ENCODE assay signal across 16 mouse cellular contexts in the genomic region with DNA sequence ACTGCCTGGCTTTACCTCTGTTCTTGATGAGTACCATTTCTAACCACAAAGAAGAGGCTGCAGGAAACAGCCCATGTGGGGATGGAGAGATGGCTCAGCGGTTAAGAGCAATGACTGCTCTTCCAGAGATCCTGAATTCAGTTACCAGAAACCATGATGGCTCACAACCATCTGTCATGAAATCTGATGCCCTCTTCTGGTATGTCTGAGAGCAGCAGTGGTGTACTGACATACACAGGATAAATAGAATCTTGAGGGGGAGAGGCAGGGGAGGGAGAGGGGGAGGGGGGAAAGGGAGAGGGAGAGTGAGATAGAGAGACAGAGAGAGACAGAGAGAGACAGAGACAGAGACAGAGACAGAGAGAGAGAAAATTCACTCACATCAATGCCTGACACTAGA.
DNase-seq lines count a peak whose midpoint lies in the region; ATAC-seq and TF ChIP-seq lines count a peak whose summit lies in the region.
"Had no signal": no experiment of that assay in that cellular context is flagged by ENCODE, and none has a peak within 500 bp of the region (broad histone marks: within the 10 kb centered on the region; RNA-seq: fewer than 3 reads in every experiment).

No protein-coding gene starts in this region.

- no peaks in the 10 kb centered on the region for H3K27me3 ChIP-seq in hindbrain, postnatal 0 days (ENCODE audit: insufficient read depth, low read length)
- H3K27me3 ChIP-seq in hindbrain, embryonic 13.5 days: no peaks in the 10 kb centered on the region
- no peaks in the 10 kb centered on the region; the same call in 1 of the 2 replicates for H3K27me3 ChIP-seq in midbrain, embryonic 14.5 days (ENCODE audit: control insufficient read depth, insufficient read depth, low read length)
- H3K27me3 ChIP-seq in midbrain, embryonic 10.5 days (ENCODE audit: low read depth, poor library complexity, severe bottlenecking): no peaks in the 10 kb centered on the region
- no peaks in the 10 kb centered on the region for H3K27me3 ChIP-seq in stomach, postnatal 0 days (ENCODE audit: control insufficient read depth, insufficient read depth, low read length)
- H3K27me3 ChIP-seq: intestine, embryonic 15.5 days; megakaryocyte, embryonic 14.5 days; Patski; stomach, embryonic 15.5 days had no signal

- no peak for ATAC-seq in hindbrain, postnatal 0 days
- ATAC-seq in hindbrain, embryonic 13.5 days (ENCODE audit: low FRiP score): no peak
- ATAC-seq in midbrain, embryonic 14.5 days (ENCODE audit: low FRiP score, low TSS enrichment): no peak
- ATAC-seq in stomach, postnatal 0 days (ENCODE audit: low FRiP score, low TSS enrichment): no peak
- ATAC-seq: forebrain, embryonic 14.5 days; intestine, embryonic 15.5 days; Patski had no signal

- TF ChIP-seq EP300 in stomach, postnatal 0 days (optimal IDR thresholded peaks at IDR 0.05): no peak

- H3K27ac ChIP-seq in hindbrain, postnatal 0 days: no peak overlapping the region
- no peak overlapping the region for H3K27ac ChIP-seq in hindbrain, embryonic 13.5 days
- no peak overlapping the region for H3K27ac ChIP-seq in midbrain, embryonic 14.5 days (replicated peaks; ENCODE audit: low read depth, low read length)
- H3K27ac ChIP-seq in midbrain, embryonic 10.5 days (replicated peaks): no peak overlapping the region
- no peak overlapping the region for H3K27ac ChIP-seq in stomach, postnatal 0 days (replicated peaks)
- H3K27ac ChIP-seq: embryonic facial prominence, embryonic 10.5 days; intestine, embryonic 15.5 days; stomach, embryonic 15.5 days had no signal

- no peak overlapping the region for H3K4me3 ChIP-seq in hindbrain, postnatal 0 days (ENCODE audit: low read length)
- no peak overlapping the region for H3K4me3 ChIP-seq in hindbrain, embryonic 13.5 days
- H3K4me3 ChIP-seq in midbrain, embryonic 14.5 days (replicated peaks; ENCODE audit: low read depth, low read length): no peak overlapping the region
- no peak overlapping the region for H3K4me3 ChIP-seq in midbrain, embryonic 10.5 days
- H3K4me3 ChIP-seq in stomach, postnatal 0 days (ENCODE audit: low read depth, low read length): no peak overlapping the region
- H3K4me3 ChIP-seq: embryonic facial prominence, embryonic 10.5 days; intestine, embryonic 15.5 days; megakaryocyte, embryonic 14.5 days; stomach, embryonic 15.5 days had no signal

- H3K9me3 ChIP-seq in hindbrain, postnatal 0 days (ENCODE audit: low read length): no peaks in the 10 kb centered on the region
- H3K9me3 ChIP-seq in hindbrain, embryonic 13.5 days: no peaks in the 10 kb centered on the region
- no peaks in the 10 kb centered on the region for H3K9me3 ChIP-seq in midbrain, embryonic 14.5 days (ENCODE audit: control insufficient read depth, low read length)
- no peaks in the 10 kb centered on the region for H3K9me3 ChIP-seq in midbrain, embryonic 10.5 days (replicated peaks)
- H3K9me3 ChIP-seq in stomach, postnatal 0 days (ENCODE audit: control insufficient read depth, low read length): no peaks in the 10 kb centered on the region
- H3K9me3 ChIP-seq: embryonic facial prominence, embryonic 10.5 days; intestine, embryonic 15.5 days; megakaryocyte, embryonic 14.5 days; stomach, embryonic 15.5 days had no signal

- H3K4me1 ChIP-seq in hindbrain, postnatal 0 days (ENCODE audit: insufficient read depth, low read length): no peaks in the 10 kb centered on the region
- peaks cover 9% of the 10 kb centered on the region for H3K4me1 ChIP-seq in hindbrain, embryonic 13.5 days (replicated peaks)
- no peaks in the 10 kb centered on the region for H3K4me1 ChIP-seq in midbrain, embryonic 14.5 days (ENCODE audit: control insufficient read depth, insufficient read depth, low read length)
- H3K4me1 ChIP-seq in midbrain, embryonic 10.5 days: peaks cover 12% of the 10 kb centered on the region
- H3K4me1 ChIP-seq in stomach, postnatal 0 days (replicated peaks; ENCODE audit: control insufficient read depth, insufficient read depth): no peaks in the 10 kb centered on the region
- H3K4me1 ChIP-seq: intestine, embryonic 15.5 days; stomach, embryonic 15.5 days had no signal

- H3K36me3 ChIP-seq in hindbrain, postnatal 0 days (ENCODE audit: insufficient read depth, low read length): no peaks in the 10 kb centered on the region
- H3K36me3 ChIP-seq in hindbrain, embryonic 13.5 days: no peaks in the 10 kb centered on the region
- H3K36me3 ChIP-seq in midbrain, embryonic 14.5 days (ENCODE audit: control insufficient read depth, insufficient read depth, low read length): no peaks in the 10 kb centered on the region
- H3K36me3 ChIP-seq in midbrain, embryonic 10.5 days: no peaks in the 10 kb centered on the region
- no peaks in the 10 kb centered on the region for H3K36me3 ChIP-seq in stomach, postnatal 0 days (ENCODE audit: control insufficient read depth, insufficient read depth, low read length)
- H3K36me3 ChIP-seq: embryonic facial prominence, embryonic 10.5 days; intestine, embryonic 15.5 days; stomach, embryonic 15.5 days had no signal

- H3K4me2 ChIP-seq in hindbrain, postnatal 0 days (ENCODE audit: low read depth, low read length): no peak overlapping the region
- H3K4me2 ChIP-seq in hindbrain, embryonic 13.5 days: no peak overlapping the region
- no peak overlapping the region for H3K4me2 ChIP-seq in midbrain, embryonic 14.5 days (ENCODE audit: low read length)
- no peak overlapping the region for H3K4me2 ChIP-seq in stomach, postnatal 0 days (replicated peaks; ENCODE audit: low read depth)
- H3K4me2 ChIP-seq: heart, embryonic 11.5 days; intestine, embryonic 15.5 days; stomach, embryonic 15.5 days had no signal

- H3K9ac ChIP-seq in hindbrain, postnatal 0 days (replicated peaks; ENCODE audit: low read length): no peak overlapping the region
- H3K9ac ChIP-seq in hindbrain, embryonic 13.5 days: no peak overlapping the region
- no peak overlapping the region for H3K9ac ChIP-seq in midbrain, embryonic 14.5 days (replicated peaks; ENCODE audit: low read length)
- H3K9ac ChIP-seq in stomach, postnatal 0 days (ENCODE audit: low read length): no peak overlapping the region
- H3K9ac ChIP-seq: intestine, embryonic 15.5 days; stomach, embryonic 15.5 days had no signal

- peak; percentile 35; the same call in 1 of the 2 replicates for TF ChIP-seq CTCF in hindbrain, postnatal 0 days (IDR thresholded peaks at IDR 0.05; ENCODE audit: low read depth)
- peak; percentile 47 for TF ChIP-seq CTCF in stomach, postnatal 0 days (IDR thresholded peaks at IDR 0.05; ENCODE audit: low read depth)

- WGBS in hindbrain, postnatal 0 days: 95% methylated on average over 1 of the region's 1 CpGs
- WGBS in hindbrain, embryonic 13.5 days: 94% methylated on average over 1 of the region's 1 CpGs
- WGBS in midbrain, embryonic 14.5 days: 97% methylated on average over 1 of the region's 1 CpGs
- 91% methylated on average over 1 of the region's 1 CpGs for WGBS in midbrain, embryonic 10.5 days
- 95% methylated on average over 1 of the region's 1 CpGs for WGBS in stomach, postnatal 0 days

- peak; percentile 33 to 42 for DNase-seq in cerebellum, postnatal 10 days
- DNase-seq in cerebellum, adult 9-10 months: no peak
- DNase-seq in hindbrain, postnatal 0 days (ENCODE audit: low spot score): peak; percentile 38
- DNase-seq in midbrain, embryonic 14.5 days: peak; percentile 31
- DNase-seq in midbrain, embryonic 10.5 days (ENCODE audit: low spot score): no peak
- no peak for DNase-seq in stomach, postnatal 0 days (ENCODE audit: low spot score)
- DNase-seq in spleen, adult 12 weeks (ENCODE audit: low spot score): no peak
- DNase-seq: cerebellum, adult 9-11 months had no signal

Comparison
In these comparisons a context has a peak if more than half of its experiments do, and no peak if none do; other contexts are left out.
1. DNase-seq: peak in cerebellum, postnatal 10 days (2 of 2), hindbrain, postnatal 0 days (single experiment) and midbrain, embryonic 14.5 days (single experiment); none in cerebellum, adult 9-10 months (single experiment), midbrain, embryonic 10.5 days (single experiment), stomach, postnatal 0 days (single experiment) and spleen, adult 12 weeks (single experiment).